Mouse (Mus musculus) forebrain, postnatal 0 days (tissue): Measurements from ENCODE around the gene Miga1. TPM values are rescaled to one million over a fixed set of nuclear protein-coding genes. Genes with fewer than 3 reads are reported as not detected.
"Not testable (repeated sequence)": the region's sequence is repeated elsewhere in the genome, so short reads cannot be mapped to it uniquely, and the experiment has no call there.

Experiments
- ATAC-seq: fragments of 200-750 bp; cut with Nextera tagmentation; 2 replicates; pipeline ENCODE4 v1.8.0; 2017; ENCODE audit warnings: mild to moderate bottlenecking, moderate library complexity
- DNase-seq: peaks from one replicate; pipeline ENCODE4 v3.0.0-alpha.2; 2015
- H3K27ac ChIP-seq: fragments of 300-500 bp; sonication (generic); 2 replicates; pipeline ENCODE4 v1.5.1; 2014; ENCODE audit warnings: low read depth, mild to moderate bottlenecking, antibody characterized with exemption, low read length, moderate library complexity, mixed read lengths
- H3K27me3 ChIP-seq: fragments of 300-500 bp; sonication (generic); 2 replicates; pipeline ENCODE4 v1.6.1; 2014; ENCODE audit warnings: mild to moderate bottlenecking, low read length, mixed read lengths; ENCODE audit not compliant: insufficient read depth
- H3K36me3 ChIP-seq: fragments of 300-500 bp; sonication (generic); 2 replicates; pipeline ENCODE4 v1.6.1; 2014; ENCODE audit warnings: mild to moderate bottlenecking, moderate library complexity; ENCODE audit not compliant: insufficient read depth
- H3K4me1 ChIP-seq: fragments of 300-500 bp; sonication (generic); 2 replicates; pipeline ENCODE4 v1.6.1; 2014; ENCODE audit warnings: antibody characterized with exemption; ENCODE audit not compliant: insufficient read depth
- H3K4me2 ChIP-seq: fragments of 300-500 bp; sonication (generic); 2 replicates; pipeline ENCODE4 v1.6.1; 2014; ENCODE audit warnings: low read depth, mild to moderate bottlenecking, moderate library complexity
- H3K4me3 ChIP-seq: fragments of 300-500 bp; sonication (generic); 2 replicates; pipeline ENCODE4 v1.5.1; 2014; ENCODE audit warnings: low read depth, low read length, mixed read lengths
- H3K9ac ChIP-seq: fragments of 300-500 bp; sonication (generic); 2 replicates; pipeline ENCODE4 v1.6.1; 2014; ENCODE audit warnings: mild to moderate bottlenecking
- H3K9me3 ChIP-seq: fragments of 300-500 bp; sonication (generic); 2 replicates; pipeline ENCODE4 v1.6.1; 2016; ENCODE audit warnings: low read length
- CTCF ChIP-seq: sonication (generic); IDR thresholded peaks from 2 replicates; pipeline ENCODE4 v1.5.1; 2016; ENCODE audit warnings: antibody characterized with exemption, control low read depth, low read depth
- WGBS: fragments of 180-500 bp; shearing (Covaris S2); extraction: QIAGEN DNeasy Blood & Tissue Kit; methylation state at CpG from one replicate; pipeline ENCODE4 v1.1.7; 2014; 5-methylcytosine and 5-hydroxymethylcytosine counted together
- polyA plus RNA-seq: library from polyadenylated mRNA; unstranded; fragments of >200 nt; fragmentation: Nextera tagmentation; extraction: Ambion mirVana; gene quantifications from 2 replicates; pipeline ENCODE4 v1.2.1, GENCODE M21; 2015
- total RNA-seq: library from RNA; depleted of rRNA; stranded (reverse); fragments of >200 nt; gene quantifications from 2 replicates; pipeline ENCODE4 v1.2.3, GENCODE M21; 2014

Miga1 gene
- total and polyA plus RNA-seq, 2 experiments from 2014 or later, result 18.8 to 24.3 TPM

GRCm38 (mm10) chr3:152332104-152332503 is 8.1 kb downstream of the Miga1 start:
- no peak overlapping the region for H3K9ac ChIP-seq
- 91% methylated on average over 5 of the region's 6 CpGs for WGBS
- ATAC-seq, result no peak

GRCm38 (mm10) chr3:152321765-152322547 is 18.3 kb downstream of the Miga1 start:
- Histone ChIP-seq H3K4me2 (no peak overlapping the region), H3K4me3 (no peak overlapping the region), H3K27me3 (no peaks in the 10 kb centered on the region), H3K27ac (no peak overlapping the region), H3K9me3 (no peaks in the 10 kb centered on the region), H3K4me1 (no peaks in the 10 kb centered on the region), H3K36me3 (peaks cover 19% of the 10 kb centered on the region), H3K9ac (no peak overlapping the region)
- no peak for DNase-seq
- ATAC-seq, result no peak
- WGBS, result 96% methylated on average over 8 of the region's 8 CpGs
- TF ChIP-seq CTCF, result no peak

More at GRCm38 (mm10) chr3:152332104-152332503, 8.1 kb downstream of the Miga1 start:
- H3K4me2 ChIP-seq, result no peak overlapping the region
- peaks cover 25% of the 10 kb centered on the region for H3K36me3 ChIP-seq
- H3K9me3 ChIP-seq, result no peaks in the 10 kb centered on the region
- no peak for TF ChIP-seq CTCF
- H3K4me3 ChIP-seq, result no peak overlapping the region
- H3K27me3 ChIP-seq, result no peaks in the 10 kb centered on the region
- DNase-seq, result no peak
- H3K4me1 ChIP-seq, result no peaks in the 10 kb centered on the region
- no peak overlapping the region for H3K27ac ChIP-seq

- Histone ChIP-seq H3K9ac (no peak overlapping the region), H3K27ac (no peak overlapping the region), H3K4me3 (no peak overlapping the region), H3K4me1 (no peaks in the 10 kb centered on the region), H3K36me3 (peaks cover 19% of the 10 kb centered on the region), H3K27me3 (no peaks in the 10 kb centered on the region), H3K9me3 (no peaks in the 10 kb centered on the region), H3K4me2 (no peak overlapping the region)
- DNase-seq (no peak), ATAC-seq (no peak)
- no peak for TF ChIP-seq CTCF
- WGBS, result 89% methylated on average over 10 of the region's 10 CpGs
Measured at GRCm38 (mm10) chr3:152320972-152321645, 19.1 kb downstream of the Miga1 start.

- WGBS, result 89% methylated on average over 9 of the region's 9 CpGs
- H3K4me2 ChIP-seq, H3K9ac ChIP-seq, DNase-seq, H3K9me3 ChIP-seq, H3K4me1 ChIP-seq, H3K27ac ChIP-seq, H3K27me3 ChIP-seq, H3K4me3 ChIP-seq, ATAC-seq: not testable (repeated sequence)
- peaks cover 27% of the 10 kb centered on the region for H3K36me3 ChIP-seq
Measured at GRCm38 (mm10) chr3:152316447-152317173, 23.6 kb downstream of the Miga1 start.

- ATAC-seq (peak; percentile 87), DNase-seq (peak; percentile 75)
- whole genome bisulfite sequencing, result 11% methylated on average over 7 of the region's 7 CpGs
- H3K4me1 ChIP-seq, result no peaks in the 10 kb centered on the region
- H3K36me3 ChIP-seq, result peaks cover 22% of the 10 kb centered on the region
- no peak overlapping the region for H3K9ac ChIP-seq
- TF ChIP-seq CTCF, result peak; percentile 94
- no peak overlapping the region for H3K4me2 ChIP-seq
- no peak overlapping the region for H3K27ac ChIP-seq
- H3K4me3 ChIP-seq, result no peak overlapping the region
- no peaks in the 10 kb centered on the region for H3K27me3 ChIP-seq
- no peaks in the 10 kb centered on the region for H3K9me3 ChIP-seq
Measured at GRCm38 (mm10) chr3:152315613-152316012, 24.6 kb downstream of the Miga1 start.

- DNase-seq, H3K9ac ChIP-seq, H3K27me3 ChIP-seq, ATAC-seq, H3K9me3 ChIP-seq, H3K4me1 ChIP-seq, H3K27ac ChIP-seq, H3K4me2 ChIP-seq, H3K4me3 ChIP-seq: not testable (repeated sequence)
- H3K36me3 ChIP-seq, result peaks cover 23% of the 10 kb centered on the region
- WGBS, result 78% methylated on average over 14 of the region's 14 CpGs
Measured at GRCm38 (mm10) chr3:152314666-152315065, 25.5 kb downstream of the Miga1 start.

GRCm38 (mm10) chr3:152309250-152309645 is 31.0 kb downstream of the Miga1 start:
- no peaks in the 10 kb centered on the region for H3K4me1 ChIP-seq
- no peak overlapping the region for H3K9ac ChIP-seq
- no peak overlapping the region for H3K27ac ChIP-seq
- no peak overlapping the region for H3K4me2 ChIP-seq
- TF ChIP-seq CTCF, result no peak
- 92% methylated on average over 9 of the region's 9 CpGs for WGBS
- no peak for ATAC-seq
- H3K27me3 ChIP-seq, result no peaks in the 10 kb centered on the region
- peaks cover 43% of the 10 kb centered on the region for H3K36me3 ChIP-seq
- no peaks in the 10 kb centered on the region for H3K9me3 ChIP-seq
- no peak for DNase-seq
- H3K4me3 ChIP-seq, result no peak overlapping the region
